Mouse (Mus musculus) embryonic facial prominence, embryonic 12.5 days (tissue): ENCODE data around the gene Gm8094. TPM values are rescaled to one million over a fixed set of nuclear protein-coding genes. Genes with fewer than 3 reads are reported as not detected.
"Not testable (repeated sequence)": the region's sequence is repeated elsewhere in the genome, so short reads cannot be mapped to it uniquely, and the experiment has no call there.

Experiments
- ATAC-seq: fragments of 200-750 bp; cut with Nextera tagmentation; 2 replicates; pipeline ENCODE4 v1.8.0; 2017; ENCODE audit not compliant: insufficient number of reproducible peaks, insufficient read depth, low FRiP score, low TSS enrichment
- H3K27ac ChIP-seq: fragments of 300-500 bp; sonication (generic); 2 replicates; pipeline ENCODE4 v1.5.1; 2016; ENCODE audit warnings: mild to moderate bottlenecking
- H3K27me3 ChIP-seq: fragments of 300-500 bp; sonication (generic); 2 replicates; pipeline ENCODE4 v1.6.1; 2016; ENCODE audit warnings: mild to moderate bottlenecking, moderate library complexity
- H3K36me3 ChIP-seq: fragments of 300-500 bp; sonication (generic); 2 replicates; pipeline ENCODE4 v1.6.1; 2016; ENCODE audit warnings: mild to moderate bottlenecking
- H3K4me1 ChIP-seq: fragments of 300-500 bp; sonication (generic); 2 replicates; pipeline ENCODE4 v1.6.1; 2016
- H3K4me2 ChIP-seq: fragments of 300-500 bp; sonication (generic); replicated peaks from 2 replicates; pipeline ENCODE4 v1.6.1; 2016; ENCODE audit warnings: mild to moderate bottlenecking, moderate library complexity
- H3K4me3 ChIP-seq: fragments of 300-500 bp; sonication (generic); 2 replicates; pipeline ENCODE4 v1.5.1; 2016; ENCODE audit warnings: mild to moderate bottlenecking
- H3K9ac ChIP-seq: fragments of 300-500 bp; sonication (generic); 2 replicates; pipeline ENCODE4 v1.6.1; 2016; ENCODE audit warnings: mild to moderate bottlenecking, moderate library complexity
- H3K9me3 ChIP-seq: fragments of 300-500 bp; sonication (generic); 2 replicates; pipeline ENCODE4 v1.6.1; 2016; ENCODE audit warnings: mild to moderate bottlenecking, moderate library complexity
- WGBS: fragments of 180-500 bp; shearing (Covaris S2); methylation state at CpG from one replicate; pipeline ENCODE4 v1.1.7; 2016; 5-methylcytosine and 5-hydroxymethylcytosine counted together
- polyA plus RNA-seq: library from polyadenylated mRNA; unstranded; fragments of >200 nt; fragmentation: Nextera tagmentation; extraction: Ambion mirVana; gene quantifications from 2 replicates; pipeline ENCODE4 v1.2.1, GENCODE M21; 2016

Gene Gm8094
- polyA plus RNA-seq, result not detected in 2 replicates

GRCm38 (mm10) chr14:43076543-43076942 is at the start of gene Gm8094:
TSS of gene Gm8094 (minus strand) at chr14:43076643.
- not testable (repeated sequence) for H3K4me2 ChIP-seq, H3K9ac ChIP-seq, ATAC-seq, H3K36me3 ChIP-seq, H3K4me3 ChIP-seq, H3K9me3 ChIP-seq, H3K4me1 ChIP-seq, H3K27me3 ChIP-seq, H3K27ac ChIP-seq
- 92% methylated on average over 2 of the region's 2 CpGs for WGBS

GRCm38 (mm10) chr14:43119673-43120072 is 43.2 kb upstream of the Gm8094 start:
- H3K4me3 ChIP-seq, H3K27me3 ChIP-seq, ATAC-seq, H3K9me3 ChIP-seq, H3K36me3 ChIP-seq, H3K9ac ChIP-seq, H3K4me1 ChIP-seq, H3K27ac ChIP-seq, H3K4me2 ChIP-seq: not testable (repeated sequence)
- 92% methylated on average over 3 of the region's 3 CpGs for WGBS

- H3K27ac ChIP-seq, H3K9me3 ChIP-seq, H3K27me3 ChIP-seq, H3K36me3 ChIP-seq, H3K4me1 ChIP-seq, H3K9ac ChIP-seq, H3K4me2 ChIP-seq, ATAC-seq, H3K4me3 ChIP-seq: not testable (repeated sequence)
- WGBS, result 79% methylated on average over 3 of the region's 3 CpGs
These were observed 23.9 kb upstream of the Gm8094 start, which contains the start of gene Gm8104 for GRCm38 (mm10) chr14:43100301-43100700. TSS of gene Gm8104 (plus strand) at chr14:43100601.

- 40% methylated on average over 1 of the region's 14 CpGs for WGBS
- not testable (repeated sequence) for ATAC-seq, H3K4me1 ChIP-seq
These were observed 12.9 kb upstream of the Gm8094 start for GRCm38 (mm10) chr14:43089103-43089919.

DNA sequence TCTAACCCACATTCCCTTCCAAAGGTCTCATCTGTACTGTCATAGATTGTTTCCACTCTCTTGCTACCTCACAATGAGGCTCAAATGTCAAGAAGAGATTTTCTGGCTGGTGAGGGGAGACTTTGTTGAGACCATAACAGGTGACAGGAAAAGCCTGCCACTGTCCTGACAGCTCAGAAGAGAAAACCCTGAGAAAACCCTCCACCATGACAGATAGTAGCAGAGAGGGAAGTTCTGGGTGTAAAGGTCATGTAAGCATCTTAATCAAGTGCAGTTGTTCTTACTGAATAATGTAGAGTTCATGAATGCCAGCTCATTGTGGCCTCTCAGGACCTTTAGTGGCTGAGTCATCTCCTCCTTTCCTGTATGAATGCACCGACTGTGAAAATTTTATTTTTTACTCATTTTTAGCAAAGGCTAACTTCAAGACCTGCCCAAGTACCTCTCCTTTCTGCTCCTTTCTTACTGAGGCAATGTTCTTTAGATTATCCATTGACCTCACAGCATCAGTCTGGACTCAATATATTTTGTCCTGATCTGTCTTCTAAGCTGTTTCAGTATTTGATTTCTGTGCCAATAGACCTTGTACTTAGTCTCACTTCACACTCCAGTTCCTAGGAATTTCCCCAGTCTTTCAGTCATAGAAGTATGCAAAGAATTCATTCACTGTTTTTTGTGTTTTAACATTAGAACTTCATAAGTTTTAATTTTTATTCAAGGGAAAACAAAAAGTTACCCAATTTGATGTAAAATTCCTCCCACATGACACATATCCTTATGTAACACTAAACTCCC is 8.7 kb upstream of the Gm8094 start:
- WGBS, result 29% methylated on average over 1 of the region's 1 CpGs
- not testable (repeated sequence) for H3K4me2 ChIP-seq, H3K4me3 ChIP-seq

More at GRCm38 (mm10) chr14:43089103-43089919, 12.9 kb upstream of the Gm8094 start:
- not testable (repeated sequence) for H3K36me3 ChIP-seq, H3K9me3 ChIP-seq, H3K27me3 ChIP-seq, H3K9ac ChIP-seq, H3K4me3 ChIP-seq, H3K4me2 ChIP-seq, H3K27ac ChIP-seq

GRCm38 (mm10) chr14:43060179-43060578 is 16.3 kb downstream of the Gm8094 start:
- H3K4me2 ChIP-seq, H3K27ac ChIP-seq, H3K9me3 ChIP-seq, H3K4me3 ChIP-seq, H3K4me1 ChIP-seq, ATAC-seq, H3K27me3 ChIP-seq, H3K36me3 ChIP-seq, H3K9ac ChIP-seq: not testable (repeated sequence)
- 66% methylated on average over 4 of the region's 4 CpGs for WGBS

More for the DNA sequence above, 8.7 kb upstream of the Gm8094 start:
- H3K27me3 ChIP-seq, ATAC-seq, H3K27ac ChIP-seq, H3K36me3 ChIP-seq, H3K9ac ChIP-seq, H3K9me3 ChIP-seq, H3K4me1 ChIP-seq: not testable (repeated sequence)

- H3K36me3 ChIP-seq, H3K27ac ChIP-seq, ATAC-seq, H3K9ac ChIP-seq, H3K9me3 ChIP-seq, H3K4me3 ChIP-seq, H3K4me1 ChIP-seq, H3K4me2 ChIP-seq, H3K27me3 ChIP-seq: not testable (repeated sequence)
- WGBS, result 80% methylated on average over 3 of the region's 3 CpGs
These were observed 18.4 kb downstream of the Gm8094 start for GRCm38 (mm10) chr14:43058063-43058462.

Other genes with a start within 250 kb of the Gm8094 start
- gene Gm21977, start 223.2 kb downstream of the Gm8094 start, polyA plus RNA-seq, result not detected in 2 replicates
- gene Gm8082, start 83.0 kb downstream of the Gm8094 start, polyA plus RNA-seq, result not detected in 2 replicates
- gene Gm10376, start 61.0 kb downstream of the Gm8094 start, polyA plus RNA-seq, result not detected in 2 replicates
- gene Gm8104, start 24.0 kb upstream of the Gm8094 start, polyA plus RNA-seq, result not detected in 2 replicates
- not detected in 2 replicates for gene Gm7233, start 103.2 kb upstream of the Gm8094 start, polyA plus RNA-seq
- not detected in 2 replicates for gene Gm8122, start 158.7 kb upstream of the Gm8094 start, polyA plus RNA-seq
- not detected in 2 replicates for gene Gm8126, start 182.0 kb upstream of the Gm8094 start, polyA plus RNA-seq
- gene Gm9732, start 198.4 kb upstream of the Gm8094 start, polyA plus RNA-seq, result not detected in 2 replicates
- not detected in 2 replicates for gene Gm8127, start 217.2 kb upstream of the Gm8094 start, polyA plus RNA-seq